Mouse (Mus musculus) brain, embryonic 14.5 days (tissue): ENCODE results near the gene Tm4sf4.

Experiments
- CTCF ChIP-seq: fragments of 200-500 bp; IDR thresholded peaks from 2 replicates; pipeline ENCODE4 v1.5.1; 2012; ENCODE audit warnings: inconsistent platforms, mild to moderate bottlenecking, moderate library complexity, borderline replicate concordance; ENCODE audit not compliant: insufficient read depth, insufficient read length; ENCODE audit errors: extremely low read depth
- POLR2A ChIP-seq: fragments of 200-500 bp; IDR thresholded peaks from 2 replicates; pipeline ENCODE4 v1.6.1; 2012; ENCODE audit warnings: mild to moderate bottlenecking, inconsistent platforms, borderline replicate concordance; ENCODE audit not compliant: poor library complexity, insufficient read depth, insufficient read length, severe bottlenecking; ENCODE audit errors: extremely low read depth

GRCm38 (mm10) chr3:57440956-57441355 lies 15.8 kb downstream of the Tm4sf4 start:
- no peak for TF ChIP-seq CTCF
- TF ChIP-seq POLR2A = no peak
